Mouse (Mus musculus) heart, embryonic 14.5 days (tissue): Measurements from ENCODE around the gene Cradd. TPM values are rescaled to one million over a fixed set of nuclear protein-coding genes. Genes with fewer than 3 reads are reported as not detected.

Experiments used
- ATAC-seq: fragments of 200-750 bp; cut with Nextera tagmentation; 2 replicates; pipeline ENCODE4 v1.8.0; 2017; ENCODE audit warnings: low read depth, moderate TSS enrichment; ENCODE audit not compliant: insufficient number of reproducible peaks, insufficient read depth, low FRiP score
- H3K27ac ChIP-seq, 2 experiments: fragments of 200-500 bp in 1 of 2; fragments of 300-500 bp in 1 of 2; sonication (generic) in 1 of 2; replicated peaks in 1 of 2; 2 replicates each; pipeline ENCODE4 v1.5.1; 2012 to 2014; ENCODE audit warnings: low read depth in 2 of 2, low read length in 2 of 2, control low read depth in 1 of 2, mild to moderate bottlenecking in 1 of 2, mixed read lengths in 1 of 2; ENCODE audit not compliant: control insufficient read depth in 1 of 2, insufficient read depth in 1 of 2
- H3K27me3 ChIP-seq: fragments of 300-500 bp; sonication (generic); 2 replicates; pipeline ENCODE4 v1.6.1; 2014; ENCODE audit warnings: mild to moderate bottlenecking, low read length, control low read depth; ENCODE audit not compliant: control insufficient read depth, insufficient read depth
- H3K36me3 ChIP-seq: fragments of 300-500 bp; sonication (generic); 2 replicates; pipeline ENCODE4 v1.6.1; 2014; ENCODE audit warnings: mild to moderate bottlenecking, control low read depth, low read length, mixed read lengths; ENCODE audit not compliant: control insufficient read depth, insufficient read depth
- H3K4me1 ChIP-seq, 2 experiments: fragments of 200-500 bp in 1 of 2; fragments of 300-500 bp in 1 of 2; sonication (generic) in 1 of 2; 2 replicates each; pipeline ENCODE4 v1.6.1; 2012 to 2014; ENCODE audit warnings: low read length in 2 of 2, control low read depth in 1 of 2, mixed read lengths in 1 of 2; ENCODE audit not compliant: control insufficient read depth in 2 of 2, insufficient read depth in 2 of 2
- H3K4me2 ChIP-seq: fragments of 300-500 bp; sonication (generic); 2 replicates; pipeline ENCODE4 v1.6.1; 2014; ENCODE audit warnings: mild to moderate bottlenecking, low read length
- H3K4me3 ChIP-seq, 2 experiments: fragments of 200-500 bp in 1 of 2; fragments of 300-500 bp in 1 of 2; sonication (generic) in 1 of 2; 2 replicates each; pipeline ENCODE4 v1.5.1; 2012 to 2014; ENCODE audit warnings: low read length in 2 of 2, mild to moderate bottlenecking in 2 of 2, control low read depth in 1 of 2, low read depth in 1 of 2, moderate library complexity in 1 of 2; ENCODE audit not compliant: control insufficient read depth in 1 of 2, insufficient read depth in 1 of 2
- H3K9ac ChIP-seq: fragments of 300-500 bp; sonication (generic); 2 replicates; pipeline ENCODE4 v1.6.1; 2014; ENCODE audit warnings: mild to moderate bottlenecking, low read length
- H3K9me3 ChIP-seq: fragments of 300-500 bp; sonication (generic); 2 replicates; pipeline ENCODE4 v1.6.1; 2016; ENCODE audit warnings: low read length, control low read depth; ENCODE audit not compliant: control insufficient read depth
- WGBS: fragments of 180-500 bp; shearing (Covaris S2); extraction: QIAGEN DNeasy Blood & Tissue Kit; methylation state at CpG from one replicate; pipeline ENCODE4 v1.1.7; 2014; 5-methylcytosine and 5-hydroxymethylcytosine counted together
- polyA plus RNA-seq: library from polyadenylated mRNA; unstranded; fragments of >200 nt; fragmentation: Nextera tagmentation; extraction: Ambion mirVana; gene quantifications from 2 replicates; pipeline ENCODE4 v1.2.1, GENCODE M21; 2014

Cradd gene
- polyA plus RNA-seq, 1 experiment from 2014 or later: 12.3 TPM

- Histone ChIP-seq H3K4me2 (no peak overlapping the region), H3K4me3 (no peak overlapping the region)
These were observed 13.1 kb downstream of the Cradd start for GRCm38 (mm10) chr10:95310688-95311441.

GRCm38 (mm10) chr10:95309412-95310322 lies 14.3 kb downstream of the Cradd start:
- Histone ChIP-seq H3K4me1 (peaks cover 24 to 26% of the 10 kb centered on the region in 2 experiments), H3K27ac (no peak overlapping the region), H3K36me3 (no peaks in the 10 kb centered on the region), H3K4me2 (no peak overlapping the region), H3K9me3 (no peaks in the 10 kb centered on the region), H3K9ac (no peak overlapping the region), H3K27me3 (no peaks in the 10 kb centered on the region), H3K4me3 (no peak overlapping the region)
- no peak for ATAC-seq
- 47% methylated on average over 13 of the region's 13 CpGs for WGBS

More at GRCm38 (mm10) chr10:95310688-95311441, 13.1 kb downstream of the Cradd start:
- WGBS: 45% methylated on average over 21 of the region's 21 CpGs
- Histone ChIP-seq H3K27ac (no peak overlapping the region), H3K4me1 (peaks cover 26% of the 10 kb centered on the region in 2 experiments), H3K27me3 (no peaks in the 10 kb centered on the region), H3K9ac (no peak overlapping the region), H3K9me3 (no peaks in the 10 kb centered on the region), H3K36me3 (no peaks in the 10 kb centered on the region)
- no peak for ATAC-seq

GRCm38 (mm10) chr10:95308991-95309390 lies 14.9 kb downstream of the Cradd start:
- H3K27ac ChIP-seq: no peak overlapping the region
- peaks cover 21% of the 10 kb centered on the region in 2 experiments for H3K4me1 ChIP-seq
- no peak overlapping the region for H3K9ac ChIP-seq
- 79% methylated on average over 12 of the region's 12 CpGs for WGBS
- H3K4me3 ChIP-seq: no peak overlapping the region
- H3K9me3 ChIP-seq: no peaks in the 10 kb centered on the region
- ATAC-seq: no peak
- no peaks in the 10 kb centered on the region for H3K36me3 ChIP-seq
- no peaks in the 10 kb centered on the region for H3K27me3 ChIP-seq
- no peak overlapping the region for H3K4me2 ChIP-seq

- 87% methylated on average over 5 of the region's 5 CpGs for WGBS
- Histone ChIP-seq H3K4me1 (peaks cover 12 to 14% of the 10 kb centered on the region in 2 experiments), H3K27ac (no peak overlapping the region), H3K9ac (no peak overlapping the region), H3K27me3 (no peaks in the 10 kb centered on the region), H3K9me3 (no peaks in the 10 kb centered on the region), H3K4me3 (no peak overlapping the region), H3K36me3 (no peaks in the 10 kb centered on the region), H3K4me2 (no peak overlapping the region)
- no peak for ATAC-seq
These were observed 16.0 kb downstream of the Cradd start for GRCm38 (mm10) chr10:95307916-95308315.

- Histone ChIP-seq H3K36me3 (no peaks in the 10 kb centered on the region), H3K4me1 (peaks cover 10 to 13% of the 10 kb centered on the region in 2 experiments), H3K9ac (no peak overlapping the region), H3K27me3 (no peaks in the 10 kb centered on the region), H3K27ac (no peak overlapping the region), H3K4me3 (no peak overlapping the region), H3K9me3 (no peaks in the 10 kb centered on the region), H3K4me2 (no peak overlapping the region)
- ATAC-seq: no peak
- 52% methylated on average over 11 of the region's 11 CpGs for WGBS
These were observed 16.9 kb downstream of the Cradd start for GRCm38 (mm10) chr10:95306824-95307552.

- Histone ChIP-seq H3K9ac (no peak overlapping the region), H3K27ac (no peak overlapping the region), H3K4me3 (no peak overlapping the region), H3K9me3 (no peaks in the 10 kb centered on the region), H3K4me2 (no peak overlapping the region), H3K4me1 (peaks cover 2 to 7% of the 10 kb centered on the region in 2 experiments; a peak in 3 of 4 replicates), H3K36me3 (no peaks in the 10 kb centered on the region), H3K27me3 (no peaks in the 10 kb centered on the region)
- WGBS: 47% methylated on average over 4 of the region's 4 CpGs
- ATAC-seq: no peak
These were observed 19.7 kb downstream of the Cradd start for GRCm38 (mm10) chr10:95304240-95304639.
